Mouse (Mus musculus) liver, postnatal 0 days (tissue): ENCODE measurements around the gene Ctxn1.

Experiments
- CTCF ChIP-seq: sonication (generic); IDR thresholded peaks from 2 replicates; pipeline ENCODE4 v1.5.1; 2016; ENCODE audit warnings: antibody characterized with exemption, low read depth
- EP300 ChIP-seq: IDR thresholded peaks from 2 replicates; pipeline ENCODE4 v1.6.1; 2016; ENCODE audit warnings: antibody characterized with exemption, low read depth, mild to moderate bottlenecking

DNA sequence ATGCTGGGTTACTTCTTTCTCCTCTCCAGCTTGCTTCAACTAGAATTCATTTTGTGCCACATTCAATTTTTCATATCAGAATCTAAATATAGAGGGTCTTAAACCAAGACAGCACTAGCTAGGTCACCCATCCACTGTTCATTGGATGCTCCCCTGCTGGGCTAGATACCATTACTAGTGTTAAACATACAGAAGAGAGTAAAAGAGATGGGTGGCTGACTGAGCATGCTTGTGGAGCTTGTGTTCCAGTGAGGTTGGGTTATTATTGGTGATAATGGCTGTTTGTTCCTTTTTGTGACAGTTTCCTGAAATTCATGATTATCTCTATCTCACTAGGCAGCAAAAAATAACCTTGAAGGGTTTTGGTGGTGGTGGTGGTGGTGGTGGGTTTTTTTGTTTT, 37.0 kb downstream of the Ctxn1 start:
- TF ChIP-seq CTCF (no peak), EP300 (no peak)
